Mouse (Mus musculus) small intestine, adult 2 months (tissue): Measurements from ENCODE around the gene Ubac2.
"Not testable (repeated sequence)": the region's sequence is repeated elsewhere in the genome, so short reads cannot be mapped to it uniquely, and the experiment has no call there.

Source experiments
- CTCF ChIP-seq: fragments of 200-500 bp; IDR thresholded peaks from 2 replicates; pipeline ENCODE4 v1.5.1; 2012; ENCODE audit warnings: low read depth, mild to moderate bottlenecking, control low read depth, inconsistent platforms, low read length, moderate library complexity, mixed read lengths; ENCODE audit not compliant: insufficient replicate concordance, insufficient read length; ENCODE audit errors: extremely low read depth
- POLR2A ChIP-seq: fragments of 200-500 bp; IDR thresholded peaks from 2 replicates; pipeline ENCODE4 v1.6.1; 2012; ENCODE audit warnings: low read depth, mild to moderate bottlenecking, control low read depth, inconsistent platforms, low read length, moderate library complexity

GRCm38 (mm10) chr14:122068036-122068435 is 189.6 kb downstream of the Ubac2 start:
- not testable (repeated sequence) for TF ChIP-seq POLR2A, CTCF
